Mouse (Mus musculus) kidney, postnatal 14 days (tissue): Measurements from ENCODE around the gene Gm10642.

Experiments used
- DNase-seq: peaks from one replicate; pipeline ENCODE4 v3.0.0; 2022; ENCODE audit warnings: mixed read lengths

The Gm10642 gene

GRCm38 (mm10) chr9:70675117-70675516 is 19.1 kb downstream of the Gm10642 start:
- DNase-seq, result no peak

- no peak for DNase-seq
These were observed 19.9 kb downstream of the Gm10642 start for GRCm38 (mm10) chr9:70675961-70676360.

- peak; percentile 99 for DNase-seq
These were observed 22.7 kb downstream of the Gm10642 start, which contains the start of gene Adam10 for GRCm38 (mm10) chr9:70678682-70679131. Adam10 (plus strand) TSS chr9:70678997.

DNA sequence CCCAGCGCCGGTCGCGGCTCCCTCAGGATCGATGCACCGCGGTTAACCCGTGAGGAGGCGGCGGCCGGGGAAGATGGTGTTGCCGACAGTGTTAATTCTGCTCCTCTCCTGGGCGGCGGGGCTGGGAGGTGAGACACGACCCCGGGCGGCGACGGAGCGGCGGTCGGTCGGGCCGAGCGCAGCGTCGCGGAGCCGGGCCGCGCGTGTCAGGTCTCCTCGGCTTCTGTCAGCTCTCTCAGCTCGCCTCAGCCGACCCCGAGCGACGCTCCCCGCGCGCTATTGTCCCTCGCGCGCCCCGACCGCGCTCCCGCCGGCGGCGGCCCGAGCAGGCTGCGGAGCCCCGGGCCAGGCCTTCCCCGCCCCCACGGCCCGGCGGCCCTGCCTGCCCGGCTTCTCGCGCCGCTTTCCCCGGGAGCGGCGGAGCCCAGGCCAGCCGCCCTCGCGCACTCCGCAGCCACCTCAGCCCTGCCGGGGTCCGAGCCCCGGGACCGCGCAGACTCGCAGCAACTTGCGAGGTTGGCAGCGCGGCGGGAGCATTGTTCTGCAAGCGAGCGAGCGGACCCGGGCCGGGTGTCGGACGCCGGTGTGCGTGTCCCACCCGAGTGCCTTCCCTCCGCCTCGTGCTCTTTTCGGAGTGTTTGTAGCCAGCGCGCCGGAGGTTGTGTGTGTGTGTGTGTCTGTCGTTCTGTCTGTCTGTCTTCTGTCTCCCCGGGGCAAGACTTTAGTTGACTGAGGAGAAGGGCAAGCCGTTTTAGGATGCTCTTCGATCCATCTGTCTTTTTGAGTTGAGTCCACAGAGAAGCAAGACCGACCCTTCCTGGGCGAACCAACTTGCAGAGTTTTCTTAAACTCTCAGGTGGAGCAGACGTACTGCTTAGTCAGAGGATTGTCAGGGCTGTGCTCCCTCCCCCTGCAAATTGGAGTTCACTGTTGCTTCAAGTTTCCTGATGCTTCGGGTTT is 23.4 kb downstream of the Gm10642 start:
- peak; percentile 63 for DNase-seq

GRCm38 (mm10) chr9:70682202-70682601 is 26.2 kb downstream of the Gm10642 start:
- no peak for DNase-seq

DNA sequence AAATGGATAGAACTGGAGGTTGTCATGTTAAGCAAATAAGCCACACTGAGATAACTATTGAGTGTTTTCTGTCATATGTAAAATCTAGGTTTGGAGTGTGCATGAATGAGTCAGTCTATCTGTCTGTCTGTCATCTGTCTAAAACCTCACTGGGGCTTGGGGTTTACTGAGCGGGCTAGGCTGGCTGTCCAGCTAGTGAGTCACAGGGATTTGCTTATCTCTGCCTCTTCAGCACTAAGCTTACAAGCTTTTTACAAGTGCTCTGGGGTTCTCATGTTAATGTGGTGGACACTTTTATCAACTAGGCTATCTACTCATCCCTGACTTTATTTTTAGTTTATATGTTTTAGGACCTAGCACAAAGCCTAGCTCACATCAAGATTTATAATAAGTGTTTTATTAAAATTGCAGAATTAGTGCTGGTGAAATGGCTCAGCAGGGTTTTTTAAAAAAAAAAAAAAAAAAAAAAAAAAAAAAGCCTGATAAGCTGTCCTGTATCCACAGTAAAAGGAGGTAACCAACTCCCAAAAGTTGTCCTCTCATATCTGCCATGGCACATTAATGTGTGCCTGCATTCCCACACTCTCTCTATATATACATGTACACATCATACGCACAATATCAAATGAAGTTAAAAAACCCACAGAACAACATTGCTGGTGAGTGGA is 32.4 kb downstream of the Gm10642 start:
- no peak for DNase-seq

GRCm38 (mm10) chr9:70689926-70690325 is 33.9 kb downstream of the Gm10642 start:
- no peak for DNase-seq

DNA sequence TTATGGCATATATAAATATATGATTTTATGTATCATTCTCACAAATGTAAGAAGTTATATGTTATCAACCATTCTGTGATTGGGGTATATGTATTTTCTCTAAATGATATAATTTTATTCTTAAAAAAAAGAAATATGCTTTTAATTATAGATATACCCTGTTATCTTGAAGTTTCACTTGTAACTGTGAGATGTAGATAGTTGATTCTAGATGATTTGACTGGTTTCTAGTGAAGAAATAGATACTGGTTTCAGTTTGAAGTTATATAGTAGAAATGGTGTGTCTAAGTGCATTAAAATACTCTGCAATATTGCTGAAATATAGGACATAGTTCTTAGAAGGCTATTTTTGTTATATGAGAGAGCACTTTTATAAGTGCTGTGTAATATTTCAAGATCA is 34.5 kb downstream of the Gm10642 start:
- no peak for DNase-seq

DNA sequence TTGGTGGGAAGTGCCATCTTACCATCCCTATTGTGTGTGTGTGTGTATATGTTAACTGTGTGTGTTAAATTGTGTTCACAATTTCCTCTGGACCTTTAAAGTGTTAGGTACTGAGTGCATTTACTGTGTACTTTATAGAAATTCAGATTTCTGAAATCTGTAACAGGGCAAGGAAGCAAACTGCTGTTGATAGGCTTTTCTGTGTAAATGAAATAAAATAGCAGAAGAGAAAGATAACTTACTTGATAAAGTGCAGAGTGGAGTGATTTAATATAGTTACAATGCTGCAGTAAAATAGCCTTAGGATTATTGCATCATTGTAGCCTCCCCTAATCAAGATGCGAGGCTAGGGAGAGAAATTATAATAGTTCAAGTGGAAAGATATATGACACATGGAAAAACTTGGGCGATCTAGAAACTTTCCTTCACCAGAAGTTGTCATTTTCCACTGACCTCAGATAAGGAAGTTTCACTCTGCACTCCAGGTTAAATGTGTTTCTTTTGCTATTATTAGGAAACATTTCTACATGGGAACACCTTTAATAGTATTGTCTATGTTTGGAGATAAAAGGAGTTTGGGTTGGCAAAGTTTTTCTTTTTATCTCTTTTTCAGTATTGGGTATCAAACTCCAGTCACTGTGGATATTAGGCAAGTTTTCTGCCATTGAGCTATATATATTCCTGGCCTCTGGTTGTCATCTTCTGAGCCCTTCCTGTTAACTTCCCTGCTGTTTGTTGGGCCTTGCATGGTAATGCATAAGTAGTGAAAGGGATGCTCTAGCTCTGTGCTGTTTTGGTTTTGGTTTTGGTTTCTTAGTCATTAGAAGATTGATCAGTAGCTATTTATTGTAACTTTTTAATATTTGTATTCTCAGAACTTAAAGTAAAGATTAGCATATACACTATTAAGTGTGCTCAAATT is 36.0 kb downstream of the Gm10642 start:
- DNase-seq, result no peak

DNA sequence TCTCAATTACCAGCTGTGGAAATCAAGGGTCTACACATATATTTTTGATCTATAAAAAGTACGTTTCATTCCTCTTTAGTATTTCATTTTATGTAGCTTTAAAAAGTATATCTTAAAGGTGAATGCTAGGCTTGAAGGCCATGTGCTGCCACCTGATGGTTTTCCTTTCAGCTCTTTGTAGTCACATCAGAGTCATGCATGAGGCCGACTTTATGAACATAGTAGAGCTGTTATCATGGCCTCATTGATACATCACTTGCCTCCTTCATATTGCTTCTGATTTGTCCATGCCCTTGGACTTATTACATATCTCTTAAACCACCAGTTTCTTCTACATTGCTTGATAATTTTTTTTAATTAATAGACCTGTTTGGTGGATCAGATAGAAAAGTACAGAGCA is 39.7 kb downstream of the Gm10642 start:
- DNase-seq, result no peak

DNA sequence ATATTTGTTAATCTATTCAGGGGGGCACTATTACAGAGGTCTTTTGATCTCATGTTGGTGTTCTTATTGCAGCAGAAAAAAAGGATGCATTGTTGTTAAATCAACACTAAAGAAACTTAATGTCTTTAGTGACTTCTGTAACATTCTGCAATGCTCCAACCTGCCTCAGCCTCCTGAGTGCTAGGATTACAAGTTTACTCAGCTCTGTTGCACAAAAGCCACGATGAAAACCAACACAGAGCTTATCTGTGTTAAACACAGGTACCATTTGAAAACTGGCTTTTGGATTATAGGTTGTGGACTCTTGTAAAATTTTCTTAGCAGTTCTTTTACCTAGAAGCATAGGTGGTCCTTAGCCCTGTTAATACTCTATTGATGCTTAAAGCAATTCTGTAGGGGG is 42.0 kb downstream of the Gm10642 start:
- no peak for DNase-seq

DNA sequence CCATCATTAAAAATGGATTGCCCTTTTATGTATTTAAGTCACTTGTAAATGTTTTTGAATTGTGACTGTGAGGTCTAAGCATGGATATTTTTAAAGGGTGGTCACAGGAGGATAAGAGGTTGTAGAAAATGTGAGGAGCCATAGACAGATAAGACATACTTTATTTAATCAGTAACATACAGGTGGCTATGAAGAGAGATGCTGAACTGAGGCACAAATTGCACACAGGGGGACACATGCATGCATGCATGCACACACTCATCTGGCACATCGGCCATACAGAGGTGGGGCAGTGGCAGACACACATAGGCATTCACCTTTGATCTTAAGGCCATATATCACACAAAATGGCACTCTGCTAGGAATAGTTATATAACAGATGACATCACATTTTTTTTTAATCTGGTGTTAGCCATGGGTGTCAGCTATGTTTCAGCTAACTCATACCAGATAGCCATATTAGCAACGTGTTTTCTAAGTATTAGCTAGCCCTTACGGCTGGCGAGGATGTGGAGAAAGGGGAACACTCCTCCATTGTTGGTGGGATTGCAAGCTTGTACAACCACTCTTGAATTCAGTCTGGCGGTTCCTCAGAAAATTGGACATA is 47.6 kb downstream of the Gm10642 start:
- no peak for DNase-seq

- DNase-seq, result no peak
These were observed 50.4 kb downstream of the Gm10642 start for GRCm38 (mm10) chr9:70706444-70706843.
